Mouse (Mus musculus): ENCODE results near the gene Asxl1.
A peak's percentile ranks its signal among the peaks of the same experiment; 100 is the strongest.
"Not testable (repeated sequence)": the region's sequence is repeated elsewhere in the genome, so short reads cannot be mapped to it uniquely, and the experiment has no call there.

Asxl1 gene

GRCm38 (mm10) chr2:153345071-153345453, 567 bp upstream of the Asxl1 start:
- DNase-seq (ENCODE audit: low spot score) = no peak

GRCm38 (mm10) chr2:153346221-153347182, 873 bp downstream of the Asxl1 start:
- DNase-seq (ENCODE audit: low spot score) = peak; percentile 64

- no peak for DNase-seq (ENCODE audit: low spot score)
These were observed 1.7 kb downstream of the Asxl1 start for GRCm38 (mm10) chr2:153347183-153347781.

- DNase-seq (ENCODE audit: low spot score) = no peak
These were observed 2.6 kb downstream of the Asxl1 start for GRCm38 (mm10) chr2:153348100-153348831.

GRCm38 (mm10) chr2:153350552-153351181, 5.0 kb downstream of the Asxl1 start:
- no peak for DNase-seq (ENCODE audit: low spot score)

- DNase-seq (ENCODE audit: low spot score) = no peak
These were observed 9.0 kb downstream of the Asxl1 start for GRCm38 (mm10) chr2:153354648-153355047.

GRCm38 (mm10) chr2:153356784-153357183, 11.2 kb downstream of the Asxl1 start:
- no peak for DNase-seq (ENCODE audit: low spot score)

- no peak for DNase-seq (ENCODE audit: low spot score)
These were observed 15.6 kb downstream of the Asxl1 start for GRCm38 (mm10) chr2:153361101-153361710.

- not testable (repeated sequence) for DNase-seq (ENCODE audit: low spot score)
These were observed 18.9 kb downstream of the Asxl1 start for GRCm38 (mm10) chr2:153364531-153364930.

- DNase-seq (ENCODE audit: low spot score) = no peak
These were observed 25.2 kb downstream of the Asxl1 start for GRCm38 (mm10) chr2:153370871-153371270.

- no peak for DNase-seq (ENCODE audit: low spot score)
These were observed 29.8 kb downstream of the Asxl1 start for GRCm38 (mm10) chr2:153375380-153375779.

GRCm38 (mm10) chr2:153380479-153380878, 34.9 kb downstream of the Asxl1 start:
- DNase-seq (ENCODE audit: low spot score) = no peak

GRCm38 (mm10) chr2:153389831-153390230, 44.2 kb downstream of the Asxl1 start:
- no peak for DNase-seq (ENCODE audit: low spot score)

- DNase-seq (ENCODE audit: low spot score) = no peak
These were observed 47.4 kb downstream of the Asxl1 start for GRCm38 (mm10) chr2:153393045-153393444.

- no peak for DNase-seq (ENCODE audit: low spot score)
These were observed 52.3 kb downstream of the Asxl1 start for GRCm38 (mm10) chr2:153397790-153398515.

GRCm38 (mm10) chr2:153399166-153399565, 53.5 kb downstream of the Asxl1 start:
- DNase-seq (ENCODE audit: low spot score) = no peak

GRCm38 (mm10) chr2:153404062-153404461, 58.4 kb downstream of the Asxl1 start:
- DNase-seq (ENCODE audit: low spot score) = no peak

GRCm38 (mm10) chr2:153404882-153405281, 59.3 kb downstream of the Asxl1 start:
- DNase-seq (ENCODE audit: low spot score) = no peak

- no peak for DNase-seq (ENCODE audit: low spot score)
These were observed 61.3 kb downstream of the Asxl1 start for GRCm38 (mm10) chr2:153406882-153407281.

GRCm38 (mm10) chr2:153408971-153409370, 63.3 kb downstream of the Asxl1 start:
- DNase-seq (ENCODE audit: low spot score) = no peak

- DNase-seq (ENCODE audit: low spot score) = no peak
These were observed 65.9 kb downstream of the Asxl1 start for GRCm38 (mm10) chr2:153411557-153411956.

All from MN1 (cell line).